Mouse (Mus musculus) ES-E14 (cell line): ENCODE data around the gene Paf1. TPM values are rescaled to one million over a fixed set of nuclear protein-coding genes. Genes with fewer than 3 reads are reported as not detected.

Experiments used
- DNase-seq: peaks from one replicate; pipeline ENCODE4 v3.0.0-alpha.2; 2013; ENCODE audit warnings: low read depth, low spot score
- H3K27ac ChIP-seq: 2 replicates; pipeline ENCODE4 v1.5.1; 2012; ENCODE audit warnings: low read depth, mild to moderate bottlenecking, low read length, moderate library complexity, mixed read lengths; ENCODE audit not compliant: poor library complexity, insufficient read depth, severe bottlenecking
- H3K36me3 ChIP-seq: 2 replicates; pipeline ENCODE4 v1.6.1; 2012; ENCODE audit warnings: mild to moderate bottlenecking, low read length, moderate library complexity, mixed read lengths; ENCODE audit not compliant: control insufficient read depth, poor library complexity, insufficient read depth, severe bottlenecking
- H3K4me1 ChIP-seq, 2 experiments: fragments of 150-350 bp in 1 of 2; sonication (generic) in 1 of 2; 2 replicates each; pipeline ENCODE4 v1.6.1; 2012; ENCODE audit warnings: low read length in 2 of 2, mild to moderate bottlenecking in 1 of 2, mixed read lengths in 1 of 2; ENCODE audit not compliant: control insufficient read depth in 2 of 2, insufficient read depth in 2 of 2, poor library complexity in 1 of 2
- H3K4me3 ChIP-seq, 2 experiments: fragments of 150-350 bp in 1 of 2; sonication (generic) in 1 of 2; 2 replicates each; pipeline ENCODE4 v1.5.1; 2012; ENCODE audit warnings: low read length in 2 of 2, low read depth in 1 of 2, mild to moderate bottlenecking in 1 of 2, mixed read lengths in 1 of 2; ENCODE audit not compliant: insufficient read depth in 1 of 2, poor library complexity in 1 of 2, severe bottlenecking in 1 of 2
- H3K9ac ChIP-seq: 2 replicates; pipeline ENCODE4 v1.6.1; 2012; ENCODE audit warnings: low read depth, mild to moderate bottlenecking, low read length, mixed read lengths; ENCODE audit not compliant: poor library complexity, insufficient read depth, severe bottlenecking
- H3K9me3 ChIP-seq: fragments of 150-350 bp; sonication (generic); 2 replicates; pipeline ENCODE4 v1.6.1; 2012; ENCODE audit warnings: low read depth, mild to moderate bottlenecking, low read length; ENCODE audit not compliant: control insufficient read depth, insufficient read depth
- CHD2 ChIP-seq: IDR thresholded peaks from 2 replicates; pipeline ENCODE4 v1.6.1; 2014; ENCODE audit warnings: mild to moderate bottlenecking, low read depth, low read length, inconsistent platforms
- HCFC1 ChIP-seq: IDR thresholded peaks from 2 replicates; pipeline ENCODE4 v1.6.1; 2012; ENCODE audit warnings: low read length, inconsistent platforms, borderline replicate concordance; ENCODE audit not compliant: insufficient read depth
- MAFK ChIP-seq: IDR thresholded peaks from 2 replicates; pipeline ENCODE4 v1.6.1; 2014; ENCODE audit warnings: mild to moderate bottlenecking, low read depth, low read length, inconsistent platforms; ENCODE audit not compliant: insufficient read depth
- ZC3H11A ChIP-seq: IDR thresholded peaks from 2 replicates; pipeline ENCODE4 v1.6.1; 2012; ENCODE audit warnings: low read depth, mild to moderate bottlenecking, inconsistent platforms, low read length, borderline replicate concordance
- ZNF384 ChIP-seq: IDR thresholded peaks from 2 replicates; pipeline ENCODE4 v1.6.1; 2012; ENCODE audit warnings: low read depth, low read length, inconsistent platforms
- in situ Hi-C, 2 experiments: fragments of 600-800 bp; cut with MboI; formaldehyde crosslinking; loops; one replicate each; pipeline ENCODE4 v1.15.1; 2025; ENCODE audit warnings: low sequenced_read_pairs in 2 of 2, inconsistent platforms in 1 of 2; ENCODE audit not compliant: unreplicated experiment in 2 of 2
- total RNA-seq: library from RNA; depleted of rRNA; stranded (reverse); fragments of 300-350 nt; gene quantifications from 2 replicates; pipeline ENCODE4 v1.2.3, GENCODE M21; 2012

Paf1 gene
- total RNA-seq, 1 experiment: 83.9 TPM

DNA sequence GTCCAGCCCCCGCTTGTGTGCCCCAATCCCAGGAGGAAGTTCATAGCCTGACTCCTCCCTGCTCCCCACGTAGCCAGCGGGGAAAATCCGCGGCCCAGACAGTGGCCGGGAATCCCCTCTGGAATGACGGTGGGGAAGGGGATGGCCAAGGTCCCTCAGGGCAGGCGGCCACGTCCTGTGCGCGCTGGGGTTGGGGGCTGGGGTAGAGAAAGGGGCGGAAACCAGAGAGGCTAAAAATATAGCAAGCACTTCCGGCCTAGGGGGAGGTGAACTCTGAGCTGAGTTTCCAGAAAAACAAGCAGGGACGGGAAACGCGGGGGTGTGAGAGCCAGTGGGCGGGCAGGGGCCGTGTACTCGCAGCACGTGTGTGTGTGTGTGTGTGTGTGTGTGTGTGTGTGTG lies 10.8 kb upstream of the Paf1 start:
- Histone ChIP-seq H3K4me3 (peak overlapping the region; percentile 61 to 68), H3K27ac (peak overlapping the region; percentile 95), H3K4me1 (peaks cover 15 to 27% of the 10 kb centered on the region in 2 experiments; a peak in 3 of 4 replicates), H3K36me3 (peaks cover 12% of the 10 kb centered on the region), H3K9me3 (no peaks in the 10 kb centered on the region), H3K9ac (peak overlapping the region; percentile 84)
- in situ Hi-C loops: no loop called here
- TF ChIP-seq HCFC1 (no peak), MAFK (no peak), ZC3H11A (no peak), CHD2 (no peak), ZNF384 (no peak)
- DNase-seq: peak; percentile 34

GRCm38 (mm10) chr7:28382347-28382951 lies 10.3 kb upstream of the Paf1 start:
- Histone ChIP-seq H3K27ac (peak overlapping the region; percentile 95; the same call in 1 of the 2 replicates), H3K9me3 (no peaks in the 10 kb centered on the region), H3K4me3 (peak overlapping the region; percentile 61 to 68; a peak in 3 of 4 replicates), H3K9ac (peak overlapping the region; percentile 84; the same call in 1 of the 2 replicates), H3K36me3 (peaks cover 9% of the 10 kb centered on the region), H3K4me1 (peaks cover 15 to 24% of the 10 kb centered on the region in 2 experiments; a peak in 3 of 4 replicates)
- TF ChIP-seq MAFK (no peak), ZNF384 (no peak), HCFC1 (no peak), CHD2 (no peak), ZC3H11A (no peak)
- in situ Hi-C loops: no loop called here
- DNase-seq: no peak

- Histone ChIP-seq H3K9ac (no peak overlapping the region), H3K9me3 (no peaks in the 10 kb centered on the region), H3K27ac (no peak overlapping the region), H3K36me3 (peaks cover 4% of the 10 kb centered on the region; the same call in 1 of the 2 replicates), H3K4me1 (peaks cover 15 to 23% of the 10 kb centered on the region in 2 experiments; a peak in 3 of 4 replicates), H3K4me3 (peak overlapping the region in 1 of 2 experiments; percentile 23; a peak in 1 of 4 replicates)
- no peak for TF ChIP-seq ZNF384
- TF ChIP-seq MAFK: no peak
- TF ChIP-seq CHD2: no peak
- TF ChIP-seq ZC3H11A: no peak
- no peak for TF ChIP-seq HCFC1
- no peak for DNase-seq
- in situ Hi-C loops: no loop called here
These were observed 9.8 kb upstream of the Paf1 start for GRCm38 (mm10) chr7:28382981-28383396.

DNA sequence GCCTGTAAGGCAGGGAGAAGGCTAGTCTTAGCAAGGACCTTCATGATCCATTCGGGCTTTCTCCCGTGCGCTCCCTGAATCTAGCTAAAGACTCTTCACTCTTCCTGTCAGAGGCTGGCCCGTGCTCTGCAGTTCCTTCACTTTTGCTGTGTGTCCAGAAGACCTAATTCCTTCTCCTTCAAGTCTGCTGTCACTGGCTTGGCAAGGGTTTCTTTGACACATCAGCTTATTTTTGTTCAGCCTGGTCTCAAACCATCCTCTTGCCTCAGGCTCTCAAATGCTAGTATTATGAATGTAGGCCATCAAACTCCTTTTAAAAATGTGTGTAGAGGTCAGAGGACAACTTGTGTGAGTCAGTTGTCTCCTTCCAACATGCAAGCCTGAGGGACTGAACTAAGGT lies 9.1 kb upstream of the Paf1 start:
- in situ Hi-C loops: no loop called here
- no peak overlapping the region for H3K27ac ChIP-seq

More for the DNA sequence above, 9.1 kb upstream of the Paf1 start:
- H3K4me3 ChIP-seq: no peak overlapping the region
- no peak for TF ChIP-seq MAFK
- TF ChIP-seq ZNF384: no peak
- TF ChIP-seq ZC3H11A: no peak
- no peak for TF ChIP-seq HCFC1
- H3K9me3 ChIP-seq: no peaks in the 10 kb centered on the region
- no peak for DNase-seq
- no peak overlapping the region for H3K9ac ChIP-seq
- H3K36me3 ChIP-seq: peaks cover 4% of the 10 kb centered on the region; the same call in 1 of the 2 replicates
- peaks cover 15 to 23% of the 10 kb centered on the region in 2 experiments; a peak in 3 of 4 replicates for H3K4me1 ChIP-seq
